ENCODE assay signal across 8 mouse cellular contexts in the genomic region with DNA sequence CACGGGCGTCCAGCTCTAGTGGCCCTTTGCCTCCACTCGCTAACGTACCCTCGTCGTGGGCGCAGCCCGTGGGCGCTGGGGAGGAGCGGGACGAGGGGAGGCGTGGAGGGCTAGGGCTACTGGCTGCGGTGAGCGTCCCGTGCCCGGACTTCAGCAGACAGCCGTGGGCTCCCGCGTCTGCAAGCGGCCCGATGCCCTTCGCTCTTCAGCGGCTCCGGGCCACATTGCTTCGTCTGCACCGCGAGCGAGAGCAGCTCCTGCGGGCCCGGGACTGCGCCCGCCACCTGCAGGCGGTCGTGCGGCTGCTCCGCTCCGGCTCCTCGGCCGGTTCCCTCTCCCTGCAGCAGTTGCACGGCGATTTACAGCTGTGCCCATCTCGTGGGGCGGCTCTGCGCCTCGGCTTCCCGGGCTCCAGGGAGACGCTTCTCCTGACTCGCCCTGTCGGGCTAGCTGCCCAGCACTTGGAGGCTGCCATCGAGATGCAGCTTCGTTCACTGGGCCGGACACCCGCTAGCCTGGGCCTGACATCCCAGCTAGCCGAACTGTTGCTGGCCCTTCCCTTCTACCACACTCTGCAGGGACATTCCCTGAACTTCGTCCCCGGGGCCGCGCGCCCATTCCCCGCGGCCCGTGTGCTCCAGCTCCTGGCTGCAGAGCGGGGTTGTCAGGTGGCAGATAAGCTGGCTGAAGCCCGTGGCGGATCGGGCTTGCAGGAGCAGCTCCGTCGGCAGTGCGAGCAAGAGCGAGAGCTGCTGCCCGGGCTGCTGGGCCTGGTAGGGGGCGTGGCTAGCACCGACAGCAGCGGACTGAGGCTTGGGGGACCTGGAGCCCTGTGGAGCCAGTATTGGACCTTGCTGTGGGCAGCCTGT. TPM values are rescaled to one million over a fixed set of nuclear protein-coding genes. Genes with fewer than 3 reads are reported as not detected.
A peak's percentile ranks its signal among the peaks of the same experiment; 100 is the strongest.
DNase-seq lines count a peak whose midpoint lies in the region; ATAC-seq and TF ChIP-seq lines count a peak whose summit lies in the region.

No protein-coding gene starts in this region.

- no peak for TF ChIP-seq POLR2A in spleen, adult 2 months (IDR thresholded peaks at IDR 0.05; ENCODE audit: low read depth, low read length)

- H3K4me1 ChIP-seq in forebrain, embryonic 16.5 days (replicated peaks; ENCODE audit: control insufficient read depth, insufficient read depth, low read length): peaks cover 16% of the 10 kb centered on the region
- H3K4me1 ChIP-seq in hindbrain, embryonic 15.5 days (replicated peaks): peaks cover 21% of the 10 kb centered on the region
- H3K4me1 ChIP-seq in limb, embryonic 12.5 days (replicated peaks): peaks cover 23% of the 10 kb centered on the region
- peaks cover 14% of the 10 kb centered on the region for H3K4me1 ChIP-seq in midbrain, embryonic 12.5 days
- H3K4me1 ChIP-seq in spleen, adult 2 months (ENCODE audit: control insufficient read depth, insufficient read depth, insufficient read length): peaks cover 13% of the 10 kb centered on the region

- peak; percentile 96 for DNase-seq in heart, adult 11 months
- no peak for DNase-seq in heart, postnatal 25 days (ENCODE audit: low spot score)
- DNase-seq in cerebellum, adult 18-20 months: peak; percentile 52 to 72
- DNase-seq in spleen, adult 2 months (ENCODE audit: low read depth in 1 of 2, low spot score in 2 of 2): peak in 1 of 2 experiments; percentile 63

- H3K4me2 ChIP-seq in forebrain, embryonic 16.5 days (ENCODE audit: low read length): peak overlapping the region; percentile 98
- H3K4me2 ChIP-seq in hindbrain, embryonic 15.5 days: peak overlapping the region; percentile 95
- H3K4me2 ChIP-seq in limb, embryonic 12.5 days: peak overlapping the region; percentile 99
- peak overlapping the region; percentile 100 for H3K4me2 ChIP-seq in midbrain, embryonic 12.5 days (replicated peaks)

- under 1% methylated on average over 74 of the region's 74 CpGs for WGBS in forebrain, embryonic 16.5 days
- WGBS in hindbrain, embryonic 15.5 days: under 1% methylated on average over 71 of the region's 74 CpGs
- under 1% methylated on average over 74 of the region's 74 CpGs for WGBS in limb, embryonic 12.5 days
- under 1% methylated on average over 74 of the region's 74 CpGs for WGBS in midbrain, embryonic 12.5 days
- under 1% methylated on average over 74 of the region's 74 CpGs for WGBS in spleen, adult 2 months

- peaks cover 7% of the 10 kb centered on the region; the same call in 1 of the 2 replicates for H3K27me3 ChIP-seq in forebrain, embryonic 16.5 days (replicated peaks; ENCODE audit: control insufficient read depth, insufficient read depth, low read length)
- H3K27me3 ChIP-seq in hindbrain, embryonic 15.5 days: peaks cover 4% of the 10 kb centered on the region; the same call in 1 of the 2 replicates
- peaks cover 3% of the 10 kb centered on the region; the same call in 1 of the 2 replicates for H3K27me3 ChIP-seq in limb, embryonic 12.5 days
- H3K27me3 ChIP-seq in midbrain, embryonic 12.5 days: peaks cover 22% of the 10 kb centered on the region
- H3K27me3 ChIP-seq in spleen, adult 2 months (ENCODE audit: control insufficient read depth, insufficient read depth, low read length): no peaks in the 10 kb centered on the region

- TF ChIP-seq CTCF in spleen, adult 2 months (IDR thresholded peaks at IDR 0.05; ENCODE audit: extremely low read depth, insufficient read depth, insufficient read length, insufficient replicate concordance): peak; percentile 60

- no peaks in the 10 kb centered on the region for H3K36me3 ChIP-seq in forebrain, embryonic 16.5 days (ENCODE audit: control insufficient read depth, insufficient read depth)
- H3K36me3 ChIP-seq in hindbrain, embryonic 15.5 days: no peaks in the 10 kb centered on the region
- H3K36me3 ChIP-seq in limb, embryonic 12.5 days: peaks cover 9% of the 10 kb centered on the region; the same call in 1 of the 2 replicates
- H3K36me3 ChIP-seq in midbrain, embryonic 12.5 days: 0 out of 2 replicates have a peak, but pooled peaks cover 1% of the 10 kb centered on the region
- H3K36me3 ChIP-seq in spleen, adult 2 months (ENCODE audit: control insufficient read depth, insufficient read depth, low read length): no peaks in the 10 kb centered on the region; the same call in 1 of the 2 replicates

- H3K9me3 ChIP-seq in forebrain, embryonic 16.5 days (ENCODE audit: control insufficient read depth, low read length): no peaks in the 10 kb centered on the region
- H3K9me3 ChIP-seq in hindbrain, embryonic 15.5 days: no peaks in the 10 kb centered on the region
- no peaks in the 10 kb centered on the region for H3K9me3 ChIP-seq in limb, embryonic 12.5 days
- H3K9me3 ChIP-seq in midbrain, embryonic 12.5 days: no peaks in the 10 kb centered on the region

- intact Hi-C loops in heart, postnatal 25 days (cut with DNase I): loop anchor here (1.0 to 2.0 kb wide), 2 partner anchors 47 to 105 kb away; partner anchors contain the start of genes Aup1 and Htra2

- H3K27ac ChIP-seq in forebrain, embryonic 16.5 days (ENCODE audit: low read length): peak overlapping the region; percentile 80
- H3K27ac ChIP-seq in hindbrain, embryonic 15.5 days (replicated peaks): peak overlapping the region; percentile 86
- peak overlapping the region; percentile 80 for H3K27ac ChIP-seq in limb, embryonic 12.5 days
- H3K27ac ChIP-seq in midbrain, embryonic 12.5 days (replicated peaks): peak overlapping the region; percentile 81
- H3K27ac ChIP-seq in spleen, adult 2 months (ENCODE audit: insufficient read depth, low read length): peak overlapping the region; percentile 70

- H3K9ac ChIP-seq in forebrain, embryonic 16.5 days (replicated peaks; ENCODE audit: low read depth, low read length): peak overlapping the region; percentile 85
- peak overlapping the region; percentile 80 for H3K9ac ChIP-seq in hindbrain, embryonic 15.5 days
- H3K9ac ChIP-seq in limb, embryonic 12.5 days (replicated peaks): peak overlapping the region; percentile 79
- peak overlapping the region; percentile 81 for H3K9ac ChIP-seq in midbrain, embryonic 12.5 days (replicated peaks)

- H3K4me3 ChIP-seq in forebrain, embryonic 16.5 days (replicated peaks; ENCODE audit: low read length): peak overlapping the region; percentile 75
- H3K4me3 ChIP-seq in hindbrain, embryonic 15.5 days: peak overlapping the region; percentile 62
- peak overlapping the region; percentile 78 for H3K4me3 ChIP-seq in limb, embryonic 12.5 days (replicated peaks)
- H3K4me3 ChIP-seq in midbrain, embryonic 12.5 days: peak overlapping the region; percentile 75
- peak overlapping the region; percentile 68 for H3K4me3 ChIP-seq in spleen, adult 2 months (ENCODE audit: extremely low read depth, insufficient read depth, insufficient read length)

- ATAC-seq in forebrain, embryonic 16.5 days: peak; percentile 73
- peak; percentile 73 for ATAC-seq in hindbrain, embryonic 15.5 days (ENCODE audit: low FRiP score, low read depth)
- peak; percentile 62 for ATAC-seq in limb, embryonic 12.5 days (ENCODE audit: insufficient number of reproducible peaks, insufficient read depth, low FRiP score, low TSS enrichment, low read depth)
- ATAC-seq in midbrain, embryonic 12.5 days (ENCODE audit: low FRiP score, low read depth): peak; percentile 82

RNA-seq across cellular contexts. Expression of gene Gm42688, which starts 0.5 kb away (rescaled TPM):
- total RNA-seq in heart, postnatal 25 days (2021): 1 to 10 TPM in 1 of 2 experiments, under 1 TPM in 1; 0.99 to 1.6 TPM
- polyA plus RNA-seq in forebrain, embryonic 16.5 days (2015; fragmentation: Nextera tagmentation; extraction: Ambion mirVana): 4.1 and 4.9 TPM in 2 replicates
- polyA plus RNA-seq in hindbrain, embryonic 15.5 days (2015; fragmentation: Nextera tagmentation; extraction: Ambion mirVana): 5.5 and 6.0 TPM in 2 replicates
- polyA plus RNA-seq in limb, embryonic 12.5 days (2016; fragmentation: Nextera tagmentation; extraction: Ambion mirVana): 3.9 and 4.2 TPM in 2 replicates
- 3.9 and 4.3 TPM in 2 replicates for polyA plus RNA-seq in midbrain, embryonic 12.5 days (2016; fragmentation: Nextera tagmentation; extraction: Ambion mirVana)
- 6.1 and 6.5 TPM in 2 replicates for polyA plus RNA-seq in spleen, adult 2 months (2012; rRNA removed)

RNA-seq across cellular contexts. Expression of gene Ccdc142, which starts 0.5 kb away (rescaled TPM):
- 1 to 10 TPM; 1.4 to 1.7 TPM for total RNA-seq in heart, postnatal 25 days (2021)
- 3.2 and 4.3 TPM in 2 replicates for polyA plus RNA-seq in forebrain, embryonic 16.5 days (2015; fragmentation: Nextera tagmentation; extraction: Ambion mirVana)
- 5.9 and 6.8 TPM in 2 replicates for polyA plus RNA-seq in hindbrain, embryonic 15.5 days (2015; fragmentation: Nextera tagmentation; extraction: Ambion mirVana)
- polyA plus RNA-seq in limb, embryonic 12.5 days (2016; fragmentation: Nextera tagmentation; extraction: Ambion mirVana): 3.6 and 3.8 TPM in 2 replicates
- polyA plus RNA-seq in midbrain, embryonic 12.5 days (2016; fragmentation: Nextera tagmentation; extraction: Ambion mirVana): 4.7 and 5.0 TPM in 2 replicates
- polyA plus RNA-seq in spleen, adult 2 months (2012; rRNA removed): 12.3 and 17.0 TPM in 2 replicates

RNA-seq across cellular contexts. Expression of gene Mrpl53, which starts 6.9 kb away (rescaled TPM):
- 100 to 1,000 TPM; 127 to 151 TPM for total RNA-seq in heart, postnatal 25 days (2021)
- 109 and 122 TPM in 2 replicates for polyA plus RNA-seq in forebrain, embryonic 16.5 days (2015; fragmentation: Nextera tagmentation; extraction: Ambion mirVana)
- polyA plus RNA-seq in hindbrain, embryonic 15.5 days (2015; fragmentation: Nextera tagmentation; extraction: Ambion mirVana): 113 and 124 TPM in 2 replicates
- polyA plus RNA-seq in limb, embryonic 12.5 days (2016; fragmentation: Nextera tagmentation; extraction: Ambion mirVana): 134 and 140 TPM in 2 replicates
- polyA plus RNA-seq in midbrain, embryonic 12.5 days (2016; fragmentation: Nextera tagmentation; extraction: Ambion mirVana): 122 and 129 TPM in 2 replicates
- polyA plus RNA-seq in spleen, adult 2 months (2012; rRNA removed): 35.0 and 39.7 TPM in 2 replicates

RNA-seq across cellular contexts. Expression of gene Mogs, which starts 13.4 kb away (rescaled TPM):
- 1 to 10 TPM; 8.4 to 9.0 TPM for total RNA-seq in heart, postnatal 25 days (2021)
- 21.8 and 22.6 TPM in 2 replicates for polyA plus RNA-seq in forebrain, embryonic 16.5 days (2015; fragmentation: Nextera tagmentation; extraction: Ambion mirVana)
- 22.8 and 27.2 TPM in 2 replicates for polyA plus RNA-seq in hindbrain, embryonic 15.5 days (2015; fragmentation: Nextera tagmentation; extraction: Ambion mirVana)
- 55.3 and 58.2 TPM in 2 replicates for polyA plus RNA-seq in limb, embryonic 12.5 days (2016; fragmentation: Nextera tagmentation; extraction: Ambion mirVana)
- 34.9 and 42.6 TPM in 2 replicates for polyA plus RNA-seq in midbrain, embryonic 12.5 days (2016; fragmentation: Nextera tagmentation; extraction: Ambion mirVana)
- polyA plus RNA-seq in spleen, adult 2 months (2012; rRNA removed): 54.5 and 67.2 TPM in 2 replicates

RNA-seq across cellular contexts. Expression of gene Lbx2, which starts 15.8 kb away (rescaled TPM):
- total RNA-seq in heart, postnatal 25 days (2021): 1 to 10 TPM; 1.3 TPM
- not detected in 2 replicates for polyA plus RNA-seq in forebrain, embryonic 16.5 days (2015; fragmentation: Nextera tagmentation; extraction: Ambion mirVana)
- polyA plus RNA-seq in hindbrain, embryonic 15.5 days (2015; fragmentation: Nextera tagmentation; extraction: Ambion mirVana): not detected in 2 replicates
- polyA plus RNA-seq in limb, embryonic 12.5 days (2016; fragmentation: Nextera tagmentation; extraction: Ambion mirVana): 0.63 and 6.7 TPM in 2 replicates
- 0.45 TPM in 1 of 2 replicates, not detected in the other for polyA plus RNA-seq in midbrain, embryonic 12.5 days (2016; fragmentation: Nextera tagmentation; extraction: Ambion mirVana)
- 2.8 and 3.9 TPM in 2 replicates for polyA plus RNA-seq in spleen, adult 2 months (2012; rRNA removed)
